Mouse (Mus musculus) MEL (cell line): ENCODE measurements around the gene Susd3. TPM values are rescaled to one million over a fixed set of nuclear protein-coding genes. Genes with fewer than 3 reads are reported as not detected.

Experiments
- DNase-seq: peaks from one replicate; pipeline ENCODE4 v3.0.0; 2011; ENCODE audit warnings: low read depth, low spot score
- H3K27ac ChIP-seq: 2 replicates; pipeline ENCODE4 v1.5.1; 2012; ENCODE audit warnings: low read depth, mild to moderate bottlenecking, control low read depth, low read length, moderate library complexity; ENCODE audit not compliant: control insufficient read depth
- H3K27me3 ChIP-seq, 2 experiments: fragments of 150-350 bp in 1 of 2; sonication (generic) in 1 of 2; 2 replicates each; pipeline ENCODE4 v1.6.1; 2012; ENCODE audit warnings: low read length in 2 of 2, mild to moderate bottlenecking in 2 of 2, improper control_type of control experiment in 1 of 2, moderate library complexity in 1 of 2; ENCODE audit not compliant: insufficient read depth in 2 of 2, control insufficient read depth in 1 of 2
- H3K36me3 ChIP-seq, 2 experiments: 2 replicates each; pipeline ENCODE4 v1.6.1; 2012 to 2014; ENCODE audit warnings: low read length in 2 of 2, improper control_type of control experiment in 1 of 2, inconsistent platforms in 1 of 2, mild to moderate bottlenecking in 1 of 2; ENCODE audit not compliant: insufficient read depth in 2 of 2, control insufficient read depth in 1 of 2
- H3K4me1 ChIP-seq, 2 experiments: fragments of 150-350 bp in 1 of 2; sonication (generic) in 1 of 2; 2 replicates each; pipeline ENCODE4 v1.6.1; 2012; ENCODE audit warnings: low read length in 2 of 2, improper control_type of control experiment in 1 of 2, mild to moderate bottlenecking in 1 of 2; ENCODE audit not compliant: insufficient read depth in 2 of 2, control insufficient read depth in 1 of 2
- H3K4me3 ChIP-seq, 2 experiments: fragments of 150-350 bp in 1 of 2; sonication (generic) in 1 of 2; 2 replicates each; pipeline ENCODE4 v1.5.1; 2012; ENCODE audit warnings: low read depth in 2 of 2, low read length in 2 of 2, mild to moderate bottlenecking in 2 of 2, moderate library complexity in 2 of 2, control low read depth in 1 of 2, improper control_type of control experiment in 1 of 2; ENCODE audit not compliant: control insufficient read depth in 1 of 2, insufficient read depth in 1 of 2
- H3K79me2 ChIP-seq: 2 replicates; pipeline ENCODE4 v1.6.1; 2012; ENCODE audit warnings: mild to moderate bottlenecking, low read length, moderate library complexity; ENCODE audit not compliant: control insufficient read depth, poor library complexity, insufficient read depth
- H3K9ac ChIP-seq: 2 replicates; pipeline ENCODE4 v1.6.1; 2012; ENCODE audit warnings: low read depth, mild to moderate bottlenecking, control low read depth, low read length, moderate library complexity; ENCODE audit not compliant: control insufficient read depth, poor library complexity, severe bottlenecking
- H3K9me3 ChIP-seq: fragments of 150-350 bp; sonication (generic); replicated peaks from 2 replicates; pipeline ENCODE4 v1.6.1; 2012; ENCODE audit warnings: mild to moderate bottlenecking, low read length, improper control_type of control experiment, moderate library complexity; ENCODE audit not compliant: insufficient read depth
- BHLHE40 ChIP-seq: IDR thresholded peaks from 2 replicates; pipeline ENCODE4 v1.6.1; 2012; ENCODE audit warnings: low read depth, mild to moderate bottlenecking, inconsistent platforms, low read length, improper control_type of control experiment, borderline replicate concordance
- E2F4 ChIP-seq: IDR thresholded peaks from 2 replicates; pipeline ENCODE4 v1.6.1; 2011; ENCODE audit warnings: low read depth, low read length, improper control_type of control experiment, borderline replicate concordance
- ETS1 ChIP-seq: IDR thresholded peaks from 2 replicates; pipeline ENCODE4 v1.6.1; 2012; ENCODE audit warnings: low read depth, mild to moderate bottlenecking, inconsistent platforms, low read length, improper control_type of control experiment, moderate library complexity
- GABPA ChIP-seq: IDR thresholded peaks from 2 replicates; pipeline ENCODE4 v1.6.1; 2012; ENCODE audit warnings: low read depth, mild to moderate bottlenecking, inconsistent platforms, low read length, improper control_type of control experiment, moderate library complexity
- GATA1 ChIP-seq: IDR thresholded peaks from 2 replicates; pipeline ENCODE4 v1.6.1; 2011; ENCODE audit warnings: low read depth, low read length, improper control_type of control experiment
- MAFK ChIP-seq: IDR thresholded peaks from 2 replicates; pipeline ENCODE4 v1.6.1; 2011; ENCODE audit warnings: low read depth, mild to moderate bottlenecking, low read length, improper control_type of control experiment, borderline replicate concordance
- MEF2A ChIP-seq: IDR thresholded peaks from 2 replicates; pipeline ENCODE4 v1.6.1; 2014; ENCODE audit warnings: low read depth, mild to moderate bottlenecking, inconsistent platforms, low read length, improper control_type of control experiment; ENCODE audit not compliant: poor library complexity, insufficient replicate concordance, severe bottlenecking; ENCODE audit errors: extremely low read depth
- MYB ChIP-seq: IDR thresholded peaks from 2 replicates; pipeline ENCODE4 v1.6.1; 2011; ENCODE audit warnings: mild to moderate bottlenecking, low read depth, low read length, improper control_type of control experiment
- MYC ChIP-seq: IDR thresholded peaks from 2 replicates; pipeline ENCODE4 v1.6.1; 2011; ENCODE audit warnings: low read depth, mild to moderate bottlenecking, low read length, improper control_type of control experiment, moderate library complexity
- NRF1 ChIP-seq: IDR thresholded peaks from 2 replicates; pipeline ENCODE4 v1.6.1; 2014; ENCODE audit warnings: low read depth, mild to moderate bottlenecking, inconsistent platforms, low read length, improper control_type of control experiment, moderate library complexity; ENCODE audit not compliant: poor library complexity, insufficient read depth, severe bottlenecking
- POLR2A ChIP-seq, 2 experiments: IDR thresholded peaks; 2 replicates each; pipeline ENCODE4 v1.6.1; 2011 to 2012; ENCODE audit warnings: low read length in 2 of 2, mild to moderate bottlenecking in 2 of 2, control low read depth in 1 of 2, improper control_type of control experiment in 1 of 2, low read depth in 1 of 2, moderate library complexity in 1 of 2; ENCODE audit not compliant: control insufficient read depth in 1 of 2, insufficient read depth in 1 of 2, poor library complexity in 1 of 2
- TAL1 ChIP-seq: IDR thresholded peaks from 2 replicates; pipeline ENCODE4 v1.6.1; 2012; ENCODE audit warnings: mild to moderate bottlenecking, inconsistent platforms, low read length, moderate library complexity, mixed read lengths
- TBP ChIP-seq: IDR thresholded peaks from 2 replicates; pipeline ENCODE4 v1.8.0; 2011; ENCODE audit warnings: low read depth, low read length, improper control_type of control experiment
- UBTF ChIP-seq: IDR thresholded peaks from 2 replicates; pipeline ENCODE4 v1.6.1; 2012; ENCODE audit warnings: low read depth, mild to moderate bottlenecking, inconsistent platforms, low read length, improper control_type of control experiment, moderate library complexity, borderline replicate concordance; ENCODE audit not compliant: insufficient read depth
- USF1 ChIP-seq: IDR thresholded peaks from 2 replicates; pipeline ENCODE4 v1.6.1; 2014; ENCODE audit warnings: low read depth, mild to moderate bottlenecking, inconsistent platforms, low read length, improper control_type of control experiment, moderate library complexity
- ZC3H11A ChIP-seq: IDR thresholded peaks from 2 replicates; pipeline ENCODE4 v1.6.1; 2012; ENCODE audit warnings: low read depth, mild to moderate bottlenecking, inconsistent platforms, low read length, improper control_type of control experiment
- ZKSCAN1 ChIP-seq: IDR thresholded peaks from 2 replicates; pipeline ENCODE4 v1.6.1; 2012; ENCODE audit warnings: low read depth, mild to moderate bottlenecking, inconsistent platforms, low read length, improper control_type of control experiment, moderate library complexity
- ZNF384 ChIP-seq: IDR thresholded peaks from 2 replicates; pipeline ENCODE4 v1.6.1; 2012; ENCODE audit warnings: low read depth, mild to moderate bottlenecking, inconsistent platforms, low read length, improper control_type of control experiment
- polyA plus RNA-seq, 2 experiments: library from polyadenylated mRNA; stranded (reverse) in 1 of 2; unstranded in 1 of 2; fragments of >175 nt in 1 of 2; fragments of >200 nt in 1 of 2; gene quantifications; 2 replicates each; pipeline versions ENCODE4 v1.2.1 to v1.2.4; 2012; ENCODE audit warnings: low replicate concordance in 2 of 2, low read depth in 1 of 2; ENCODE audit not compliant: insufficient read length in 2 of 2, insufficient read depth in 1 of 2, missing spikeins in 1 of 2
- total RNA-seq: library from RNA; depleted of rRNA; stranded (reverse); fragments of 300-350 nt; gene quantifications from 2 replicates; pipeline ENCODE4 v1.2.3, GENCODE M21; 2012

The Susd3 gene
- total and polyA plus RNA-seq, 3 experiments = 10.8 to 16.2 TPM; not detected in 1

DNA sequence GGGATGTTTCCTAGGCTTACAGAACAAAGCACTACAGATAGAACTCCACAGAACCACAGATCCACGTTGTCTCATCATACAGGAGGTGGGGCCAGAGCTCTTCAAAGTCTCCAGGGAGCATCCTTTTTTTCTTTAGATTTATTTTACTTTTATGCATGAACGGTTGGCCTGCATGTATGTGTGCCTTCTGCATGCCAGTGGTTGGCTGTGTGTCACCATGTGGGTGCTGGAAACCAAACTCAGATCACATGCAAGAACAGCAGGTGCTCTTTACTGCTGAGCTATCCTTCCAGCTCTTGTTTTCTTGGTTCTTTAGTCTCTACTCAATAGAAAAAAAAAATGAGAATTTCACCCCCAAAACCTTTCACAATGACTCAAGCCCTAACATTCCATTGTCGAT lies 417 bp upstream of the Susd3 start:
- no peaks in the 10 kb centered on the region for H3K9me3 ChIP-seq
- TF ChIP-seq GATA1 (no peak), ZKSCAN1 (no peak), MAFK (no peak), BHLHE40 (no peak), ZNF384 (no peak), NRF1 (no peak), TAL1 (no peak), MYB (no peak), USF1 (no peak), MYC (no peak), E2F4 (no peak), UBTF (no peak), ETS1 (no peak), GABPA (no peak), TBP (no peak), MEF2A (no peak), ZC3H11A (no peak)
- DNase-seq = no peak
- no peak overlapping the region for H3K27ac ChIP-seq
- no peaks in the 10 kb centered on the region for H3K79me2 ChIP-seq
- H3K36me3 ChIP-seq = no peaks in the 10 kb centered on the region
- no peaks in the 10 kb centered on the region for H3K27me3 ChIP-seq
- no peak overlapping the region for H3K9ac ChIP-seq
- H3K4me3 ChIP-seq = no peak overlapping the region
- H3K4me1 ChIP-seq = peaks cover 0 to 6% of the 10 kb centered on the region in 2 experiments; a peak in 2 of 4 replicates

DNA sequence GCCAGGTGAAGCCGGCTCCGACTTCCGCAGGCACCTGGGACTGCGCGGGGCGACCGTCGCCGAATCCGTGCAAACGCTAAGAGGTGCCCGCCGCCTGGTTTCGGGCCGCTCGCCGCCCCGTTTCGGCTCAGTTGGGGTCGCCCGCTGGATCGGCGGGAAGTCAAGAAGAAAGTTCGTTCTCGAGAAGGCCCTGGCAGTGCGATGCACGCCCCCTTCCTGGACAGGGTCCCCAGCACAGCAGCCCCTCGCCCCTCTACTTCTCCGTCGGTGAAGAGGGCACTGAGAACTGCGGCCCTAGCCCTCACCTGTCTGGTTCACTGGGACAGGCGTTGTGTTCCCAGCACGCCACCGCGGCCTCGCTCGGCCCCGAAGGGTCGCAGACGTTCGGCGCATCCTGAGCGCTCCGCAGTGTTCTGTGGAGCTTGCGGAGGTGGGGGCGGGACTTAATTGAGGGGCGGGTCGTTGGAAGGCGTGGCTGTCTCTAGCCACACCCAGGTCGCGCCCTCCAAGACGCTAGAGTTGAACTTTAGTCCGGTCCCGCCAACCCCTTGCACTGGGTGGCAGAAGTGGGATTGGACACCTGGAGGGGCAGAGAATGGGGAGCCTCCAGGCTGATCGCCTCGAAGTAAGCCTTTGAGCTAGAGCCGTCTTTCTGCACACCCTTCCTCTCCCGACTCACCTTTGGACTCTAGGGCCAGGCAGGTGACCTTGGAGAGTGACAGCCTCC lies 603 bp downstream of the Susd3 start:
- peaks cover 0 to 4% of the 10 kb centered on the region in 2 experiments; a peak in 2 of 4 replicates for H3K36me3 ChIP-seq
- peak; percentile 66 for DNase-seq
- H3K27me3 ChIP-seq = no peaks in the 10 kb centered on the region
- H3K9ac ChIP-seq = peak overlapping the region; percentile 47
- H3K27ac ChIP-seq = no peak overlapping the region
- TF ChIP-seq UBTF (no peak), POLR2A (IDR thresholded peaks at IDR 0.05; ENCODE audit: control insufficient read depth in 1 of 2, insufficient read depth in 1 of 2, low read depth in 1 of 2, low read length in 2 of 2, poor library complexity in 1 of 2) (peak in 1 of 2 experiments; percentile 25; a peak in 1 of 4 replicates)
- no peaks in the 10 kb centered on the region for H3K79me2 ChIP-seq
- H3K4me3 ChIP-seq = peak overlapping the region; percentile 59 to 82
- no peaks in the 10 kb centered on the region for H3K9me3 ChIP-seq
- peaks cover 0 to 11% of the 10 kb centered on the region in 2 experiments; a peak in 3 of 4 replicates for H3K4me1 ChIP-seq
